Mouse (Mus musculus) adrenal gland, postnatal 36 days (tissue): ENCODE data around the gene Prdx6. TPM values are rescaled to one million over a fixed set of nuclear protein-coding genes. Genes with fewer than 3 reads are reported as not detected.
"Not testable (repeated sequence)": the region's sequence is repeated elsewhere in the genome, so short reads cannot be mapped to it uniquely, and the experiment has no call there.

Experiments used
- DNase-seq, 2 experiments: peaks; one replicate each; pipeline ENCODE4 v3.0.0; 2021; ENCODE audit warnings: mixed read lengths in 1 of 2
- total RNA-seq, 2 experiments: library from RNA; stranded (reverse); gene quantifications; 2 replicates each; pipeline ENCODE4 v1.2.3; 2021

Gene Prdx6
- total RNA-seq, 2 experiments from 2014 or later: 279 to 620 TPM

DNA sequence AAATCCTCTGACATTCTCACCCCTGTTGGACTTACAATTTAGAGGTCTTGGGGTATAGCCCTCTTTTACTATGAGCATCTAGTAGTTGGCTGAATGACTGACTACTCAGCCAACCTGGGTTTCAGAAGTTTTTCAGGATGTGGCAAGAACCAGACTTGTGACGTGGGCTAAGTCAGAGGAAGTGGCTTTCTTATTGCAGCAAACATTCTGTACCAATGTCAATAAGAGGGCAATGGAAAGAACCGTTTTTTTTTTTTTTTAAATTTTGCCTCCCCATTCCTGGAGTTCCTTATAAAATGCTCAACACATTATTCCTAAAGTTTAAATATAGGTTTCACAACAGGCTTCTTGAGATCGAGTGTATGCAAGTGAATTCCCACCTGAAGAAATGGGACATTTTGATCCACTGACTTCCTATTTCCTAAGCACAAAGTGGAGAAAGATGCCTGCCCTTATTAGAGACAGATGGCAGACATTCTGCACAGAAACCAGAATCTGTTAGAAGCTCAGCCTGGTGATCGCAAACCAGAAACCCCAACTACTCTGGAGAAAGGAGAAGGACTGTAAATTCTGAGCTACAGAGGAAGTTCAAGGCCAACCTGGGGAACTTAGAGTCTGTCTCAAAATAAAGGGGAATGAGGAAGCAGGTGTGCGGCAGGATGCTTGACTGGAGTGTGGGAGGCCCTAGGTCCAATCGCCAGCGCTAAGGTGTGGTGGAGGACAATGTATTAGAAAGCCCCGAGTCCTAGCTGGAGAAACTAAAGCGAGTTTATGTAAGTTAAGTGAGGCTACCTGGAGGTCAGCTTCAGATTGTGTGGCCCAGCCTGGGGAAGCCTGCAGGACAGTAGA is 622 bp upstream of the Prdx6 start:
- DNase-seq: peak in 1 of 2 experiments; percentile 4

DNA sequence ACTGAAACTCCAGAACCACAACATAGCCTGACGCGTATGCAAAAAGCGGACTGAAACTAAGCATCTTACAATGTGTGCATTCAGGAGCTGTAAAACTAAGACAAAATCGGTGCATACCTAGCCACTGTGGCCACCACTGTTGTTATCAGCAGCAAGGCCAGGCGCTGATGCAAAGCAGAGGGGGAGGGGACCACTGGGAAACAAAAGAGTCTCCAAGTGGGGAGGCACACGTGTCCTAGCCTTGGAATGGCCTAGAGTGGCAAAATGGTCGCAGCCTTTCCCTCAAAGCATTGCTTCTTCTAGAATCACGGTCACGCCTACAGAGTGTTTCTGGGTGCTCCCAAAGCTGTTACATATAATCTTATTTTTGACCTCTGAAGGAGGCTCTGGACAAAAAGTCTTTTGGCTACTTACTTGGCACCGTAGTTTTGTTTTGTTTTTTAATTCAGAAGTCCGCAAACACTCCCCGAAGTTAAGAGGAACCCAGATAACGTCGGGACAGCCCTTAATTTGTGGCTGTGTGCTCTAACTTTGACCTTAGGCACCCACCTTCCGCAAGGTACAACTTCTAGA is 902 bp downstream of the Prdx6 start:
- DNase-seq: peak; percentile 75 to 77

DNA sequence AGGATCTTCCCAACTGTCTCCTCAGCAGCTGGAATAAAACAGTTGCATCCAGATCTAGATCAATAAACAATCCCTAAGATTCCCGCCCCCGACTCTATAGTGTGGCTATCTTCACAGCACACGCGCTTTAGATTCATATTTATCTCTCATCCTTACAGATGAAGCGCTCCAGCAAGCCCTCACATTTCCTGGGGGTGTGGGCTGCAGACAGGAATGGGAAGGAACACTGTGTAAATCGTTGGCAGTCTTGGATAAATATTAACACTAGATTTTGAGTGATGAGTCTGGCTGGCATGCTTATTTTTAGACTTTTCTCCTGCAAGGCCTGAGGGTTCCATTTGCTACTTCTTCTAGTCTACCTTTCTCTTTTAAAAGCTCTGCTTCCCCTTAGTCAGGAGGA is 1.6 kb downstream of the Prdx6 start:
- no peak for DNase-seq

- DNase-seq: no peak
These were observed 2.3 kb downstream of the Prdx6 start for GRCm38 (mm10) chr1:161248685-161249084.

DNA sequence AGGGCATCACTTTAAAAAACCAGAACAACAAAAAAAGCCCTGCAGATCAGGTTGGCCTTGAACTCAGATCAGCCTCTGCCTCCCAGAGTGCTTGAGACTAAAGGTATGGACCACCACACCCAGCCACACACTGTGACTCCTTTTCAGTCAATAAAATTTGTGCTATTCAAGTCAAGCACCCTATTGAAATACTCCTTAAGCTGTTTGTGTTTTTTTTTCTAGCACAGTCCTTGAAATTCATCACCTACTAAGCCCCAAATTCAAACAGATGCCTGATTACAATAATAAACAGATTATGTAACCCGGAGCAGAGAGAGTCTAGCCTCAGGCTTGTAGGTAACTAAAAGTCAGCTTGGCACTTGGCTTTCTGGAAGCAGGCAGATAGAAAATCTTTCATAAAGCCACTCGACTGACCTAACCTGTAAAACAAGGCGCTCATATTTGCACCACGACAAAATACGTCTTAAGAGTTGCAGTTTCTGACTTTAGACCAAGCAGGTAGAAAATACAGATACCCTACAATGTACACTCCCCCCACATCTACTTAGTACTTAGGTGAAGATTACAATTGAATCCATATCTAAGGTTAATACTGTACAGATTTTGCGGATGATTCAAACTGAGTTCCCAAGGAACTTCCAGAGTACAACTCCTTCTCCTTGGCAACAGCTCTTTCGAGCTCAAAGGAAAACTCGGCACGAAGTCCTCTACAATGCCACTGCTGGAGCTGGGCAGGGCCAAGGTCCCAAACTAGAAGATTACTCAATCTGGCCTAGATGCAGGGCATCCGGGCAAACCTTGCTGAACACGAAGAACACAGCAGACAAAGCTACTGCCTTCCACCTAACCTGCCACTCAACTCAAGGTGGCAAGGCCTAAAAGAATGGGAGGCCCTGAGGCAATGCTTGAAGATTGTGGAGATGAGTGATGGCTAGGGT is 3.1 kb downstream of the Prdx6 start:
- peak; percentile 68 to 72 for DNase-seq

- DNase-seq: peak in 1 of 2 experiments; percentile 16
These were observed 3.8 kb downstream of the Prdx6 start for GRCm38 (mm10) chr1:161247176-161247575.

- no peak for DNase-seq
These were observed 13.3 kb downstream of the Prdx6 start for GRCm38 (mm10) chr1:161237750-161238149.

DNA sequence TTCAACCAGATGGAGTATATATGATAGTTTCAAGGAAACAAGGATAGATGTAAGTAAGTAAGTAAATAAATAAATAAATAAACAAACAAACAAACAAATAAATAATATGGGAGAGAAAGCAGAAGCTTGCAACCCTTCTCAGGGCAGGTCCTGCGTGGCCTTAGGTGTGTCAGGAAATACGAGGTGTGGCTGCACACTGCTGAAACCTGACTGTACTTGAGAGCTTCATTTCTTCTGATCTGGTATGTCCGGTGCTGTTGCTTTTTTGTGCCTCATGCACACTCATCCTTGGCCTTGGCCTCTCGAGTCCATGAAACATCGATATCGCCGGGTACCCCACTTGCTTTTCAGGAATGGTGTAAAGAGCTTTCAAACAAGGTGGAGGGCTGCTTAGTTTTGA is 13.7 kb downstream of the Prdx6 start:
- DNase-seq: no peak

DNA sequence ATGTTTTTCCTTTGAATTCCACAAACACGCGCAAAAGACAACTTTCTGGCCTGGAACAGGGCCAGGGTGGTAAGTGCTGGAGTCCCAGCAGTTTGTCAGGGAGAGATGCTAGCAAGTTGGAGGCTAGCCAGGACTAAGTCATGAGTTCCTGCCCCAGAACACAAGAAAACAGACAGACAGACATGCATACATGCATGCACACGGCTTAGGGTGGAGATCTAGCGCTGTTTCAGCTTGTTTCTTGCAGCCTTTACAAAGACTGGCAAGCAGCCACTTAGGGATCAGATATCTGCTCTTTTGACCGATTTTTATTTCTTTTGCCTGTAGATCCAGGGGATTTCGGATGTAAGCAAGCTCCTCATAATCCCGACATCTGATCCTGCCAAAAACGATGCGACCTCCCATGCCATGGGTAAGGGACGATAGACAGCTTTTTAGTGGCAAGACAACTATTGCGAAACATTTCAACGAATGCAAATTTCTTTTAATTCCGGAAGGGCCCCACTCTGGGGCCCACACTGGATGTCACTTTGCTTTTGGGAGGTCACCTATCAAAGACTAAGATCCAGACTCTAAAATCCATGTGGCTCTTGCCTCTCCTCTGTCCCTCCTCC is 17.7 kb downstream of the Prdx6 start:
- peak in 1 of 2 experiments; percentile 3 for DNase-seq

- DNase-seq: no peak
These were observed 18.8 kb downstream of the Prdx6 start for GRCm38 (mm10) chr1:161232181-161232580.

GRCm38 (mm10) chr1:161224837-161225236 is 26.2 kb downstream of the Prdx6 start:
- DNase-seq: peak in 1 of 2 experiments; percentile 29

- DNase-seq: no peak
These were observed 31.2 kb downstream of the Prdx6 start for GRCm38 (mm10) chr1:161219816-161220215.

DNA sequence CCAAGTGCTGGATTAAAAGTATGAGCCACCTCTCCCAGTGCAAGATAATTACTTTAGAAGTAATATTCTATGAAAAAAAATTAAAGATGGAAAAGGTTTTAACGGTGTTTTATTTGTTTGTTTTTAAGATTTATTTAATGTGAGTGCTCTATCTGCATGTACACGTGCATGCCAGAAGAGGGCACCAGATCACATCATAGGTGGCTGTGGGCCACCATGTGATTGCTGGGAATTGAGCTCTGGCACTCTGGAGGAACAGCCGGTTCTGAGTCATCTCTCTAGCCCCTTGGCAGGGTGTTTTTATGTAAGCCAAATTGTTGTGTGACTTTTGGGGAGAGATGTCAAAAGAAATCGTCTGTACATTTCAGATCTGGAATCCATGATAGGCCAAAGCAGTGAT is 36.6 kb downstream of the Prdx6 start:
- peak; percentile 30 to 38 for DNase-seq

GRCm38 (mm10) chr1:161199856-161200255 is 51.2 kb downstream of the Prdx6 start:
- DNase-seq: no peak

DNA sequence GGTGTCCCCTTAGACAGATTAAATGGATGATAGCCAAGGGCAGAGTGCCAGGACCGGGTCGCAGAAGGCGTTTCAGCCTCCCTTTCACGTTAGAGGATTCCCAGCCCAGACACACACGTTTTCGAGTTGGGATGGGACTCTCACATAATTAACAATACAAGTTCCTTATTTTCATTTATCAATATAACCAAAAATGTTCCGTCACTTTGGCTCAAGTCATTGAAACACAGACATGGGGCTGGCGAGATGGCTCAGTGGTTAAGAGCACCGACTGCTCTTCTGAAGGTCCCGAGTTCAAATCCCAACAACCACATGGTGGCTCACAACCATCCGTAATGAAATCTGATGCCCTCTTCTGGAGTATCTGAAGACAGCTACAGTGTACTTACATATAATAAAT is 54.7 kb downstream of the Prdx6 start:
- not testable (repeated sequence) for DNase-seq

GRCm38 (mm10) chr1:161195541-161196351 is 55.3 kb downstream of the Prdx6 start:
- DNase-seq: peak; percentile 82 to 87

GRCm38 (mm10) chr1:161190253-161190910 is 60.6 kb downstream of the Prdx6 start:
- no peak for DNase-seq
